Mouse (Mus musculus) olfactory bulb, adult 2 months (tissue): ENCODE data around the gene Ubr2.

Experiments
- CTCF ChIP-seq: fragments of 200-500 bp; IDR thresholded peaks from 2 replicates; pipeline ENCODE4 v1.5.1; 2012; ENCODE audit warnings: low read depth, mild to moderate bottlenecking, low read length, moderate library complexity; ENCODE audit not compliant: insufficient read depth
- POLR2A ChIP-seq: fragments of 200-500 bp; IDR thresholded peaks from 2 replicates; pipeline ENCODE4 v1.6.1; 2012; ENCODE audit warnings: mild to moderate bottlenecking, low read depth, low read length, moderate library complexity; ENCODE audit not compliant: insufficient read depth

DNA sequence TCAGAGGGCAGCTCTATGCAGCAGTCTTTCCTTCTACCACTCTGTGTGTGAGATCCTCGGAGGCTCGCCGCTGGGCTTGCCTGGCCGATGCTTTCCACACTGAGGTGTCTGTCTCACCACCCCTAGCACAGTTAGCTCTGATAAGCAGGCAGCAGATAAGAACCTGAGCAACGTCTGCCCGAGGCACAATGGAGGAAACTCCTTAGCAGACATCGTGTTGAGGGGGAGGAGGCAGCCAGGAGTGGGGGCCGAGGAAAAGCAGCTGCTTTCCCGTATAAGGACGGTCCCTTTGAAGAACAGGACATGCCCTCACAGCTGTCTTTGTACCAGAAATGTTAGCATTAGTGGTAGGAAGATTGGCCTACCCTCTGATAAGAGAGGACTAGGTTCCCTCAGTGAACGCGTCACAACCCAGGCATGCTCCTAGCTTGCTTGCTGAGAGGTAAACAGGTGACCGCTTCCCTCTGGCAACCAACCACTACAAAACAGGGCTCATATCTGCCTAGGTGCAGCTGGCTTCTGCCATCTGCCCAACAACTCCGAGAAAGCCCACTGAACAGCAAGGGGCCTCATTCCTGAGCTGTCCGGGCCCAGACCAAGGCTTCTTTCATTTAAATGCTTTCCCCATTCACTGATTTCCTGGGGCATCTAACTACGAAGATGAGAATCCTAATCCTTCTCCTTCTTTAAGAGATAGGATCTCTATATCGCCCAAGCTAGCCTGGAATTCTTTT is 124.3 kb downstream of the Ubr2 start:
- TF ChIP-seq POLR2A (no peak), CTCF (no peak)
